Mouse (Mus musculus) C2C12 (cell line): ENCODE measurements at regions not wholly inside any gene's neighbourhood (a gene's known extent, or its start where the extent isn't known, plus 50 kb on each side); places are given as distances from the start of the nearest gene placed in this dataset.
"Not testable (repeated sequence)": the region's sequence is repeated elsewhere in the genome, so short reads cannot be mapped to it uniquely, and the experiment has no call there.

Experiments used
- H3K27me3 ChIP-seq: one replicate; pipeline ENCODE4 v1.6.1; 2011; ENCODE audit not compliant: control insufficient read depth, insufficient read depth, insufficient read length
- H3K36me3 ChIP-seq: one replicate; pipeline ENCODE4 v1.6.1; 2011; ENCODE audit not compliant: control insufficient read depth, insufficient read depth
- H3K4me3 ChIP-seq: one replicate; pipeline ENCODE4 v1.5.1; 2011; ENCODE audit warnings: mild to moderate bottlenecking, control low read depth; ENCODE audit not compliant: poor library complexity, insufficient read depth, severe bottlenecking
- H3K79me2 ChIP-seq: one replicate; pipeline ENCODE4 v1.6.1; 2011; ENCODE audit not compliant: control insufficient read depth, insufficient read depth
- H3K79me3 ChIP-seq: one replicate; pipeline ENCODE4 v1.6.1; 2011; ENCODE audit warnings: low read depth, control low read depth
- H3ac ChIP-seq: one replicate; pipeline ENCODE3; 2011; ENCODE audit warnings: low read depth; ENCODE audit not compliant: control insufficient read depth, insufficient read length
- CEBPB ChIP-seq: IDR thresholded peaks from one replicate; pipeline ENCODE4 v1.6.1; 2011; ENCODE audit warnings: low read depth, mild to moderate bottlenecking, control low read depth, moderate library complexity
- CTCF ChIP-seq: IDR thresholded peaks from one replicate; pipeline ENCODE4 v1.5.1; 2011; ENCODE audit not compliant: control insufficient read depth, insufficient read depth, insufficient read length
- FOSL1 ChIP-seq: IDR thresholded peaks from one replicate; pipeline ENCODE4 v1.8.0; 2011; ENCODE audit warnings: mild to moderate bottlenecking, low read length; ENCODE audit not compliant: poor library complexity, insufficient read depth, severe bottlenecking
- MAX ChIP-seq: IDR thresholded peaks from one replicate; pipeline ENCODE4 v1.6.1; 2011; ENCODE audit warnings: mild to moderate bottlenecking, control low read depth
- MYOD1 ChIP-seq: IDR thresholded peaks from one replicate; pipeline ENCODE4 v1.6.1; 2011; ENCODE audit warnings: low read depth; ENCODE audit not compliant: control insufficient read depth, insufficient read length
- MYOG ChIP-seq: IDR thresholded peaks from one replicate; pipeline ENCODE4 v1.6.1; 2011; ENCODE audit not compliant: control insufficient read depth, insufficient read length; ENCODE audit errors: extremely low read depth
- USF1 ChIP-seq: IDR thresholded peaks from one replicate; pipeline ENCODE4 v1.6.1; 2011; ENCODE audit warnings: low read depth, mild to moderate bottlenecking, control low read depth, moderate library complexity

- Histone ChIP-seq H3K36me3 (no peaks in the 10 kb centered on the region), H3K79me2 (no peaks in the 10 kb centered on the region), H3K79me3 (no peaks in the 10 kb centered on the region), H3K27me3 (no peaks in the 10 kb centered on the region), H3ac (no peak overlapping the region), H3K4me3 (no peak overlapping the region)
- TF ChIP-seq MYOD1 (no peak), CTCF (no peak), MAX (no peak), FOSL1 (no peak), MYOG (no peak), CEBPB (no peak), USF1 (no peak)
These were observed 87.2 kb upstream of the Dars start for GRCm38 (mm10) chr1:128504371-128504770.

GRCm38 (mm10) chr1:128498042-128498772, 81.0 kb upstream of the Dars start:
- TF ChIP-seq MYOD1 (no peak), CTCF (no peak)
- Histone ChIP-seq H3ac (no peak overlapping the region), H3K27me3 (no peaks in the 10 kb centered on the region), H3K36me3 (no peaks in the 10 kb centered on the region), H3K4me3 (no peak overlapping the region), H3K79me3 (no peaks in the 10 kb centered on the region), H3K79me2 (no peaks in the 10 kb centered on the region)

GRCm38 (mm10) chr1:128492251-128492650, 75.1 kb upstream of the Dars start:
- H3K79me2 ChIP-seq, result no peaks in the 10 kb centered on the region
- H3K36me3 ChIP-seq, result no peaks in the 10 kb centered on the region
- TF ChIP-seq MAX (no peak), CEBPB (no peak), FOSL1 (no peak)
- H3K4me3 ChIP-seq, result no peak overlapping the region
- H3ac ChIP-seq, result no peak overlapping the region
- no peaks in the 10 kb centered on the region for H3K27me3 ChIP-seq
- no peaks in the 10 kb centered on the region for H3K79me3 ChIP-seq

- not testable (repeated sequence) for H3K27me3 ChIP-seq, H3K4me3 ChIP-seq, H3K79me3 ChIP-seq, H3ac ChIP-seq, H3K36me3 ChIP-seq, H3K79me2 ChIP-seq
These were observed 70.0 kb upstream of the Dars start for GRCm38 (mm10) chr1:128487181-128487580.

- no peaks in the 10 kb centered on the region for H3K79me3 ChIP-seq
- H3K36me3 ChIP-seq, result no peaks in the 10 kb centered on the region
- no peak overlapping the region for H3K4me3 ChIP-seq
- H3ac ChIP-seq, result no peak overlapping the region
- TF ChIP-seq FOSL1 (no peak), MYOD1 (no peak), CTCF (no peak), MYOG (no peak)
- no peaks in the 10 kb centered on the region for H3K27me3 ChIP-seq
- H3K79me2 ChIP-seq, result no peaks in the 10 kb centered on the region
These were observed 61.2 kb upstream of the Dars start for GRCm38 (mm10) chr1:128478376-128478775.

GRCm38 (mm10) chr1:128477653-128478052, 60.5 kb upstream of the Dars start:
- Histone ChIP-seq H3K79me3 (no peaks in the 10 kb centered on the region), H3K27me3 (no peaks in the 10 kb centered on the region), H3K79me2 (no peaks in the 10 kb centered on the region), H3ac (no peak overlapping the region), H3K4me3 (no peak overlapping the region), H3K36me3 (no peaks in the 10 kb centered on the region)
- no peak for TF ChIP-seq MYOG
- no peak for TF ChIP-seq USF1
- no peak for TF ChIP-seq MYOD1
- TF ChIP-seq CEBPB, result no peak
- TF ChIP-seq FOSL1, result no peak
- TF ChIP-seq CTCF, result no peak
- TF ChIP-seq MAX, result no peak
